Mouse (Mus musculus) forebrain, embryonic 12.5 days (tissue): ENCODE measurements at regions not wholly inside any gene's neighbourhood (a gene's known extent, or its start where the extent isn't known, plus 50 kb on each side); places are given as distances from the start of the nearest gene placed in this dataset.
"Not testable (repeated sequence)": the region's sequence is repeated elsewhere in the genome, so short reads cannot be mapped to it uniquely, and the experiment has no call there.

ENCODE experiments used
- ATAC-seq: fragments of 200-750 bp; cut with Nextera tagmentation; 2 replicates; pipeline ENCODE4 v1.8.0; 2017; ENCODE audit warnings: moderate TSS enrichment; ENCODE audit not compliant: low FRiP score
- H3K27ac ChIP-seq: fragments of 300-500 bp; sonication (generic); 2 replicates; pipeline ENCODE4 v1.5.1; 2016; ENCODE audit warnings: mild to moderate bottlenecking
- H3K27me3 ChIP-seq: fragments of 300-500 bp; sonication (generic); 2 replicates; pipeline ENCODE4 v1.6.1; 2016; ENCODE audit warnings: mild to moderate bottlenecking
- H3K36me3 ChIP-seq: fragments of 300-500 bp; sonication (generic); replicated peaks from 2 replicates; pipeline ENCODE4 v1.6.1; 2016; ENCODE audit warnings: mild to moderate bottlenecking
- H3K4me1 ChIP-seq: fragments of 300-500 bp; sonication (generic); 2 replicates; pipeline ENCODE4 v1.6.1; 2016
- H3K4me2 ChIP-seq: fragments of 300-500 bp; sonication (generic); 2 replicates; pipeline ENCODE4 v1.6.1; 2016; ENCODE audit warnings: mild to moderate bottlenecking, moderate library complexity
- H3K4me3 ChIP-seq: fragments of 300-500 bp; sonication (generic); replicated peaks from 2 replicates; pipeline ENCODE4 v1.5.1; 2016; ENCODE audit warnings: mild to moderate bottlenecking
- H3K9ac ChIP-seq: fragments of 300-500 bp; sonication (generic); 2 replicates; pipeline ENCODE4 v1.6.1; 2016; ENCODE audit warnings: mild to moderate bottlenecking
- H3K9me3 ChIP-seq: fragments of 300-500 bp; sonication (generic); 2 replicates; pipeline ENCODE4 v1.6.1; 2016
- WGBS: fragments of 180-500 bp; shearing (Covaris S2); methylation state at CpG from one replicate; pipeline ENCODE4 v1.1.7; 2016; 5-methylcytosine and 5-hydroxymethylcytosine counted together

DNA sequence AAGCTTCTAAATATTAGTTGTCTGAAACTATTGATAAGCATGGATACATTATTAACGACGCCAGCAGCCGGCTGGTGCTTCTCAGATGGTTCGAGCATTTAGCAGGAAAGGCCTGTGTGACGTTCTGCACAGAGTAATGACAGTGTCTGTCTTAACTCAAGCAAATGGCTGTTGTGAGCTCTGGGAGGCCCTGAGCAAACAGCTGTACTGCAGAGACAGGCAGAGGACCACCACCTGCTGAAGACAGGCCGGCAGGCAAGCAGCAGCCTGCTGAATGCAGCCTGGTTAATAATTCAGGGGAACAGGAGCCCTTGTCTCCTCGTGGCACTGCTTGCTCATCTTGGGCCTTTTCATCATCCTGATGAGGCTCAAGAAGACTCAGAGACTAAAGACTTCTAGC is 105.8 kb upstream of the Ttc29 start:
- no peak overlapping the region for H3K4me3 ChIP-seq
- WGBS, result 79% methylated on average over 7 of the region's 7 CpGs
- no peak for ATAC-seq
- H3K36me3 ChIP-seq, result no peaks in the 10 kb centered on the region
- H3K9ac ChIP-seq, result no peak overlapping the region
- no peaks in the 10 kb centered on the region for H3K4me1 ChIP-seq
- 0 out of 2 replicates have a peak, but pooled peaks cover 2% of the 10 kb centered on the region for H3K27me3 ChIP-seq
- no peak overlapping the region for H3K27ac ChIP-seq
- H3K4me2 ChIP-seq, result no peak overlapping the region
- H3K9me3 ChIP-seq, result no peaks in the 10 kb centered on the region

DNA sequence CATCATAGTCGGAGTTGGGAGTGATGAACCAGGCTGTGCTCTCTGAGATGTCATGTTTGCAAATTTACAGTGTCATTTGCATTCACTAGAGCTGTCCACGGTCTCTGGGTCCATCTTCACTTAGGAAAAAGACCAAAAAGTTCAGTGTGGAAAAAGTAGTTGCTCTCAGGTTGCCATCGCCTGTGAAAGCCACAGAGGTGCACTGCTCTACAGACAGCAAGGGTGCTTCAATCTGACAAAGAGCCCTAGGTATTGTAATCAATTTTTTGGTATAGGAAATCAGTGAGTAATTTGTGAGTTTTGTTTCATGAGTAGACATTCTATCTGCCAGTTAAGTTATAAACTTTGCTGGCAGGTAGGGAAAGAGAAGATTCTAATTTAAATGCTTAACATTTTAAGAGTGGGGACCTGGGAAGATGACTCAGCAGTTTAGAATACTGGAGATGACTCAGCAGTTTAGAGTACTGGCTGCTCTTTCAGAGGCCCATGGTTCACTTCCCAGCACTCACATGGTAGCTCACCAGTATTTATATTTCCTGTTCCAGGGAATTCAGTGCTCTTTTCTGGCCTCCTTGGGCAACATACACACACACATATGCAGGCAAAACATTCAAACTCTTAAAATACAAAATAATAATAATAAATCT is 103.0 kb upstream of the Ttc29 start:
- H3K9ac ChIP-seq, result no peak overlapping the region
- H3K36me3 ChIP-seq, result no peaks in the 10 kb centered on the region
- WGBS, result 87% methylated on average over 3 of the region's 3 CpGs
- 0 out of 2 replicates have a peak, but pooled peaks cover 2% of the 10 kb centered on the region for H3K27me3 ChIP-seq
- no peaks in the 10 kb centered on the region for H3K9me3 ChIP-seq
- no peak overlapping the region for H3K27ac ChIP-seq
- H3K4me2 ChIP-seq, result no peak overlapping the region
- ATAC-seq, result no peak
- H3K4me3 ChIP-seq, result no peak overlapping the region
- no peaks in the 10 kb centered on the region for H3K4me1 ChIP-seq

DNA sequence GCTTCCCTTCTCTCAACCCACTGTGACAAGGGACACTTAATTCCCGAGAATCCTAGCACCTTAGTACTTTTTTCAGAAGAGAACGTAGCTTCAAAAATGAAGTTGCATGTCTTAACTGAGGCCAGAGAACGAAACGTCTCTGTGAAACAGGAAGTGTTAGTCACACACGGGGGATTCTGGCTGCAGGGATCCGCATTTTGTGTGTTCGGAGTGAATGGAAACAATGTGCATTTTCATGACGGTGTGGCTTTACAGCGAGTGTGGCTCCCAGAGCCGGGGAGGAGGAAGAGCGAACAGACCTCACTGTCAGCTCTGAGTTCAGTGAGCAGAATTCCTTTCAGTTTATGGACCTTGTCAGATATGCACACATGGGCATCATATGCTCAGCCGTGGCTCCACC is 100.0 kb upstream of the Ttc29 start:
- Histone ChIP-seq H3K4me1 (no peaks in the 10 kb centered on the region), H3K4me2 (no peak overlapping the region), H3K4me3 (no peak overlapping the region), H3K27me3 (no peaks in the 10 kb centered on the region), H3K27ac (no peak overlapping the region), H3K9me3 (no peaks in the 10 kb centered on the region), H3K36me3 (no peaks in the 10 kb centered on the region), H3K9ac (no peak overlapping the region)
- WGBS, result 54% methylated on average over 12 of the region's 12 CpGs
- no peak for ATAC-seq

DNA sequence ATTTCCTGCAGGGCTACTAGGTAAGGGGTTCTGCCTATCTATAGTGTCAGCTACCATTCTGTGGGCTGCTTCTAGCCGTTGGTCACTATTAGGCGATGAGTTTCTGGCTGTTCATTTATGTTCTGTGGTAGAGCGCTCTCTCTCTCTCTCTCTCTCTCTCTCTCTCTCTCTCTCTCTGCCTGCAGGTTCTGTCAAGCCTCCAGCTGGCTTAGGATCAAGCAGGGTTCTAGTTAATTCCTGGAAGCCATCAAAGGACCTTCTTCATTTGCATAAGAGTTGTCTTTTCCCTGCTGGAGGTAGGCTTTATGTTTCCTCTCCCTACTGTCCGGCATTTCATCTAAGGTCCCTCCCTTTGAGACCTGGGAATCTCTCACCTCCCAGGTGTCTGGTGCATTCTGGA is 98.6 kb upstream of the Ttc29 start:
- ATAC-seq, result no peak

DNA sequence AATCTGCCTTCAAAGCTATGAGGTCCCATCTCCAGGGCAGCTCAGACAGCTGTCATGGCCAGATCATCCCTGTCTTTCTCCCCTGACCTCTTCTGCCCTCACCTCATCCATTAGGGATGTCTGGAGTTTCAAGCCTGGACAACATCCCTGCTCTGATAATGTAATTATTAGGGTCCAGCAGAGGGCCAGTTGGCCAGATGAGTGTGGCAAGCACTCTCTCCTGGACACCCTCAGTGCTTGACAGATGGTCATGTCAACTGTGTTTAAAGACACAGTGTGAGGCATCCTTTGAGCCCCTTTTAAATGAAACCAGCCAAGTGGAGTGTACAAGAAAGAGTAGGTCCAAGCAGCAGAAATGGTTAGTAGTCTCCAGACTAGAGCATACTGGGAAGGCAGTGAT is 95.9 kb upstream of the Ttc29 start:
- Histone ChIP-seq H3K9ac (no peak overlapping the region), H3K27ac (no peak overlapping the region), H3K4me1 (peaks cover 18% of the 10 kb centered on the region; the same call in 1 of the 2 replicates), H3K4me3 (no peak overlapping the region), H3K9me3 (no peaks in the 10 kb centered on the region), H3K27me3 (no peaks in the 10 kb centered on the region), H3K4me2 (no peak overlapping the region), H3K36me3 (no peaks in the 10 kb centered on the region)
- ATAC-seq, result no peak

More for the DNA sequence above, 98.6 kb upstream of the Ttc29 start:
- WGBS, result 25% methylated on average over 4 of the region's 4 CpGs
- Histone ChIP-seq H3K4me2 (no peak overlapping the region), H3K9ac (no peak overlapping the region), H3K4me3 (no peak overlapping the region), H3K27ac (no peak overlapping the region), H3K9me3 (no peaks in the 10 kb centered on the region), H3K27me3 (no peaks in the 10 kb centered on the region), H3K36me3 (no peaks in the 10 kb centered on the region), H3K4me1 (peaks cover 4% of the 10 kb centered on the region; the same call in 1 of the 2 replicates)

DNA sequence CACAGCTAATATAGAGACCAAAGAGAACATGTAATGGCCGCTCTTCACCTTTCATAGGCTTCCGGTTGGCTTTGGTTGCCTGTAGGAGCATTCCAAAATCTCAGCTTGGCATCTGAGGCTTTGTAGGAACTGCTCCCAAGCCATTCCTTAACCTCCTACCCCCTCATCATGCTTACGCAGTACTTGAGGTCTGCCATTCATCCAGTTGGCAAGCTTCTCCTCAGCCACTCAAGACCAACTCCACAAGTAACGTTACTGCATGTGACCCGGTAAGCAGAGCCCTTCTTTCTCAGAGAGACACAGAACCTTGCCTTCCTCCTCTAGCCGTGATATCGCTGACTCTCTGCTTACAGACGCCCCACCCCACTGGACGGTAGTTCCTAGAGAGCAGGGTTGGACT is 94.6 kb upstream of the Ttc29 start:
- ATAC-seq, result no peak

DNA sequence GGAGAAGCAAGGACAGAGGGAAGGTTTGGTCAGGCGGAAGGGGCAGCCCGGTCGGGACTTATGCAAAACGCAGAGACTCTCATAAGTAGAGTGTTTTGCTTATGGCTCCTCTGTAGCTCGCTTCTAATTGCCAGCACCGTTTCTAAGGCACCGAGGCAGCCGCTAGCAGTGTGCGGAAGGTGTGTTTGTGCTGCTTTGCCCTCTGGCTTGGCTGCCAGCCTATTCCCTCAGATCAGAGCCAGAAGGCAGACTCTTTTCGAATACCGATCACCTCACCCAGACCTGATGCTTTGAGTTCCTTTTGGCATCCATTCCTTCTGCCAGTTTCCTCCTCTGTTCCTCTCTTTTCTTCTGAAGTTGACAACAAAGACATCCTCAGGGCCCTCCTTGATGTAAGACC is 93.4 kb upstream of the Ttc29 start:
- Histone ChIP-seq H3K4me3 (no peak overlapping the region), H3K27me3 (no peaks in the 10 kb centered on the region; the same call in 1 of the 2 replicates), H3K4me1 (peaks cover 18% of the 10 kb centered on the region; the same call in 1 of the 2 replicates), H3K9me3 (no peaks in the 10 kb centered on the region), H3K4me2 (no peak overlapping the region), H3K27ac (no peak overlapping the region), H3K9ac (no peak overlapping the region), H3K36me3 (no peaks in the 10 kb centered on the region)
- 30% methylated on average over 11 of the region's 11 CpGs for WGBS
- ATAC-seq, result no peak; the same call in 1 of the 2 replicates

More for the DNA sequence above, 94.6 kb upstream of the Ttc29 start:
- H3K9me3 ChIP-seq, result no peaks in the 10 kb centered on the region
- H3K4me1 ChIP-seq, result peaks cover 18% of the 10 kb centered on the region; the same call in 1 of the 2 replicates
- H3K27ac ChIP-seq, result no peak overlapping the region
- no peaks in the 10 kb centered on the region for H3K36me3 ChIP-seq
- 90% methylated on average over 9 of the region's 9 CpGs for WGBS
- no peak overlapping the region for H3K9ac ChIP-seq
- H3K4me3 ChIP-seq, result no peak overlapping the region
- no peak overlapping the region for H3K4me2 ChIP-seq
- H3K27me3 ChIP-seq, result no peaks in the 10 kb centered on the region; the same call in 1 of the 2 replicates

DNA sequence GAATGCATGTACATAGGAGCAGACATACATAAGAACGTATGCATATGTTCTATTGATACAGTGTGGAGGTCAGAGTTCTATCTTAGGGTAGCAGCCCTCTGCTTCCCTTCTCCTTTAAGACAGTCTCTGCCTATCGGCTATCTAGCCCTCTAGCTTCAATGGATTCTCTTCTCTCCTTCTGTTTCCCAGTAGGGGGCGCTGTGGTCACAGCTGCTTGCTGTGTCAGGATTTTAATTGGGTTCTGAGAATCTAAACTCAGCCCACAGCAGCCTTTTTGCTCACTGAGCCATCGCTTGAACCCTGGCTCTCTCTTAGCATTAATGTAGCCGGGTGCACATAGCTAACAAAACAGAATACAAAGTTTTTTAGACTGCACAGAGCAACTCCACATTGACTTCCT is 88.8 kb upstream of the Ttc29 start:
- 52% methylated on average over 5 of the region's 5 CpGs for WGBS
- H3K4me2 ChIP-seq, result no peak overlapping the region

DNA sequence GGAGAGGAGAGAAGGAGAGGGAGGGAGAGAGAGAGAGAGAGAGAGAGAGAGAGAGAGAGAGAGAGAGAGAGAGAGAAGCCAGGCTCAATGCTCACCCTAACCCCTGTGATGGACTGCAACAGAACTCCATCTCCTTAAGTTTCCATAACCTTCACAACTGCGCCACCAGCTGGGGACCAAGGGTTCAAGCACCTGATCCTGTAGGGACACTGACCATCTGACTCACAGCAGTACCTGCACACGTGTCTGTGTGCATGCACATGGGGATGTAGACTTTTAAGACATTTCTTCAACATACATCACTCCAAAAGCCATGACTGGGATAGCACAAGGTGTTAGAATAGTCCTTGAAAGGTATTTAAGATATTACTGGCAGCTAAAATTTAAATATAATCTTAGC is 85.2 kb upstream of the Ttc29 start:
- no peaks in the 10 kb centered on the region for H3K4me1 ChIP-seq
- peaks cover 14% of the 10 kb centered on the region; the same call in 1 of the 2 replicates for H3K27me3 ChIP-seq
- no peaks in the 10 kb centered on the region for H3K36me3 ChIP-seq
- no peak for ATAC-seq
- no peak overlapping the region for H3K9ac ChIP-seq
- H3K4me3 ChIP-seq, result no peak overlapping the region
- no peak overlapping the region for H3K27ac ChIP-seq
- no peak overlapping the region for H3K4me2 ChIP-seq
- 34% methylated on average over 2 of the region's 2 CpGs for WGBS
- no peaks in the 10 kb centered on the region for H3K9me3 ChIP-seq

More for the DNA sequence above, 88.8 kb upstream of the Ttc29 start:
- Histone ChIP-seq H3K4me1 (peaks cover 15% of the 10 kb centered on the region; the same call in 1 of the 2 replicates), H3K9me3 (no peaks in the 10 kb centered on the region), H3K27ac (no peak overlapping the region), H3K27me3 (peaks cover 3% of the 10 kb centered on the region; the same call in 1 of the 2 replicates), H3K36me3 (no peaks in the 10 kb centered on the region), H3K4me3 (no peak overlapping the region), H3K9ac (no peak overlapping the region)
- ATAC-seq, result no peak

DNA sequence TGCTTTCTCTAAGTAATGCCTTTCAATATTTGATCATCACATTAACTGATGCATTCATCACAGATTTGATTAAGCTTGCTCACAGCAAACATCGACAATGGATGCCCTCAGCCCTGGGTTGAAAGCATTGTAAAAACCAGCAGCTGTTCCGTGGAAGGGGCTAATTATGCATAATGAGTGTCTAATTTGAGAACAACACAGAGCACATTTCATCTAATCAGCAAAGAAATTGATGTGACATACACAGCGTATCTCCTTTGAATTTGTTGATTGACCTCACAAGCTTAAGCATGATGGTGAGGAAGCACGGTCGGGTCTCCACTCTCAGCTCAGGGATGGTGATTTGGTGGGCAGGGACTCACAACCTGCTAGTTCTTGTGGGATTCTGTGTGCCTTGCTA is 84.0 kb upstream of the Ttc29 start:
- no peaks in the 10 kb centered on the region for H3K36me3 ChIP-seq
- H3K9ac ChIP-seq, result no peak overlapping the region
- H3K4me3 ChIP-seq, result no peak overlapping the region
- no peak overlapping the region for H3K4me2 ChIP-seq
- no peak overlapping the region for H3K27ac ChIP-seq
- peak; percentile 80; the same call in 1 of the 2 replicates for ATAC-seq
- 23% methylated on average over 5 of the region's 5 CpGs for WGBS
- no peaks in the 10 kb centered on the region for H3K9me3 ChIP-seq
- no peaks in the 10 kb centered on the region for H3K4me1 ChIP-seq
- peaks cover 14% of the 10 kb centered on the region; the same call in 1 of the 2 replicates for H3K27me3 ChIP-seq

DNA sequence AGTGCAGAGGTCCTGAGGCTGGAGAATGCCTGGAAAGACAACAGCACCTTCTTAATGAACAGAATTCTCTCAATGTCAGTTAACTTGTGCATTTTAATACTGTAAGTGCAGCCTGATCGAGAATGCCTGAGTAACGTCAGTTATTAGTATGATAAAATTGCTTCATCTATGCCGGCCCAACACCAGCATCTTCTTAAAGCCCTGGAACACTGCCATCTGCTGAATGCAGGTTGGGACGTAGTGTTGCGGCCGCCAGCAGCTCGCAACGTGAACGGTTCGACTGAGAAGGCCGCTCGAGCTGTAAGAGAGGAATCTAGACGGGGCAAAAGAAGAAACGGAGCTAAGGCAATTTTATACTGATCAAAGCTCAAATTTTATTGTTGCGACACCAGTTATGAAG is 73.6 kb upstream of the Ttc29 start:
- ATAC-seq, H3K4me3 ChIP-seq, H3K4me2 ChIP-seq, H3K27ac ChIP-seq, H3K27me3 ChIP-seq, H3K9ac ChIP-seq, H3K9me3 ChIP-seq, H3K4me1 ChIP-seq, H3K36me3 ChIP-seq: not testable (repeated sequence)
- 43% methylated on average over 14 of the region's 15 CpGs for WGBS

DNA sequence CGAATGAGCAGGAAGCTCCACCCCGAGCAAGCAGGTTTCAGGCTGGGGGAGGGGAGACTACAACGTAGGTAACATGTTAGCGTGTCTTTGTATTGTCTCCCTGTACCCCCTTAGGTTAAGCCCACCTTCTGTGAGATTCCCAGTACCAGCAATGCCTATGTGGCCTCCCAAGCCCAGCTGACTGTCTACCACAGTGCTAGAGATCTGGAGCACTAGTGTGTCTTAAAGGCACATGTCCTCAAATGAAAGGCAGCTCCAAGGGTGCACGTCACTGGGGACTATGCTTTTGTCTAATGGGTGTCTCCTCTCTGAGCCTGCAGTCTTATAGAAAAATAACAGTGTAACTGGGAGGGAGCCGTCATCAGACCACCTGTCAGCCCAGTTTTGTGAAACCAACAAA is 65.9 kb upstream of the Ttc29 start:
- no peak overlapping the region for H3K4me2 ChIP-seq
- H3K9ac ChIP-seq, result no peak overlapping the region
- H3K4me1 ChIP-seq, result peaks cover 5% of the 10 kb centered on the region
- ATAC-seq, result no peak
- no peak overlapping the region for H3K4me3 ChIP-seq
- no peaks in the 10 kb centered on the region for H3K36me3 ChIP-seq
- 67% methylated on average over 6 of the region's 6 CpGs for WGBS
- no peaks in the 10 kb centered on the region for H3K27me3 ChIP-seq
- no peak overlapping the region for H3K27ac ChIP-seq
- no peaks in the 10 kb centered on the region for H3K9me3 ChIP-seq

DNA sequence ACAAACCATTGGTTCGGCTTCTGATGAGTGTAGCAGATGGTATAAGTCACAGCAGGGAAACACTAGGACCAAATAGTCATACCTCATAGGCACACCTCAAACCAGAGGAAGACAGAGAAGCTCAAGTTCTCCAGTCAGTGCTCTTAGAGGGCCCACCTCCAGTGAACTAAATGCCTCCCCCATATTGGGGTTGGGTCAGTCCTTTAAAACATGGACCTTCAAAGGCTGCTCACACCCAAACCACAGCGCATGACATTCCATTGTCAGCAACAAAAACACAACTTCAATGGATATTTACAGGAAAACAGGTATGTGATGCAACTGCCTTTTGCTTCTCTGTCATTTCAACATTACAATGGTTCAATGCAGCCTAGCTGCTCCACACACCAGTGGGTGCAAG is 65.1 kb upstream of the Ttc29 start:
- Histone ChIP-seq H3K4me3 (no peak overlapping the region), H3K4me1 (peaks cover 5% of the 10 kb centered on the region), H3K9ac (no peak overlapping the region), H3K36me3 (no peaks in the 10 kb centered on the region), H3K27me3 (0 out of 2 replicates have a peak, but pooled peaks cover 5% of the 10 kb centered on the region), H3K27ac (no peak overlapping the region), H3K9me3 (no peaks in the 10 kb centered on the region), H3K4me2 (no peak overlapping the region)
- no peak for ATAC-seq
- 91% methylated on average over 2 of the region's 2 CpGs for WGBS
